Mouse (Mus musculus) NIH3T3 (cell line): ENCODE results near the gene Mmp2.
A peak's percentile ranks its signal among the peaks of the same experiment; 100 is the strongest.

Experiments used
- DNase-seq: peaks from one replicate; pipeline ENCODE4 v3.0.0-alpha.2; 2012; ENCODE audit warnings: low read depth

Gene Mmp2

DNA sequence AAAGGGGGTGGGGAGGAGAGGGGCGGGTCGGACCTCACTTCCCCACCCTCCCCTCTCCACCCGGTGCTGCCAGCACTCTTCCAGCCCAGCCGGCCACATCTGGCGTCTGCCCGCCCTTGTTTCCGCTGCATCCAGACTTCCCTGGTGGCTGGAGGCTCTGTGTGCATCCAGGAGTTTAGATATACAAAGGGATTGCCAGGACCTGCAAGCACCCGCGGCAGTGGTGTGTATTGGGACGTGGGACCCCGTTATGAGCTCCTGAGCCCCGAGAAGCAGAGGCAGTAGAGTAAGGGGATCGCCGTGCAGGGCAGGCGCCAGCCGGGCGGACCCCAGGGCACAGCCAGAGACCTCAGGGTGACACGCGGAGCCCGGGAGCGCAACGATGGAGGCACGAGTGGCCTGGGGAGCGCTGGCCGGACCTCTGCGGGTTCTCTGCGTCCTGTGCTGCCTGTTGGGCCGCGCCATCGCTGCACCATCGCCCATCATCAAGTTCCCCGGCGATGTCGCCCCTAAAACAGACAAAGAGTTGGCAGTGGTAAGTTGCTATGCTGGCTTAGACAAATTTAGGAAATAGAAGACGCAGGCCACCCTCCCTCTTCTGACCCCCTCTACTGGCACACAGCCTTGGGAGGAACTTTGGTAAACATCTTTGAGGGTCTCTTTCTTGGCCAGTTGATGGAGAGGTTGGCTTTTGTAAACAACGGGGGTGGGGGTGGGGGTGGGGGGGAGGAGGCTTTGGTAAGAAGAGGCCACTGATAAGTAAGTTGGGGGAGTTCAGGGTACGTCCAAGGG is at the start of gene Mmp2:
Gene Mmp2, plus strand, starts transcription at position 49 of the 792 bp plus-strand sequence.
- DNase-seq, result peak; percentile 90

GRCm38 (mm10) chr8:92780976-92781375 is 46.1 kb upstream of the Mmp2 start:
- DNase-seq, result no peak

GRCm38 (mm10) chr8:92783906-92784610 is 43.0 kb upstream of the Mmp2 start:
- DNase-seq, result peak; percentile 52

DNA sequence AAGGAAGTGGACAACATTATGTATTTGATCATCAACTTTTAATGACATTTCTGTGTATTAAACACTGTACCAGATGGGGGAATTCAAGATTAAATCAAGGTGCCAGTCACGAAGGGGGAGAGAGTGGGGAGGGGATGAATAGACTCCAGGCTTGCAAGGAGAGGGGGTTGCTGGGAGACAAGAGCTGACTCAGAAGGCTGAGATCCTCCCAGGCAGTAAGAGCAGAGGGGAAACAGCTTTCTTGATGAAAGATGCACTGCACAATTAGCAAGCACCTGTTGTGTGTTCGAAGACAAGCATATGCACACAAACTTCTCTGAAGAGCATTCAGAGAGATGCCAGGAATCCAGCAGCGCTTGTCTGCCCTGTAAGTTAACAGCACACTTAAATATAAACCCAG is 36.3 kb upstream of the Mmp2 start:
- DNase-seq, result no peak

- DNase-seq, result peak; percentile 24
These were observed 35.1 kb upstream of the Mmp2 start for GRCm38 (mm10) chr8:92791999-92792398.

DNA sequence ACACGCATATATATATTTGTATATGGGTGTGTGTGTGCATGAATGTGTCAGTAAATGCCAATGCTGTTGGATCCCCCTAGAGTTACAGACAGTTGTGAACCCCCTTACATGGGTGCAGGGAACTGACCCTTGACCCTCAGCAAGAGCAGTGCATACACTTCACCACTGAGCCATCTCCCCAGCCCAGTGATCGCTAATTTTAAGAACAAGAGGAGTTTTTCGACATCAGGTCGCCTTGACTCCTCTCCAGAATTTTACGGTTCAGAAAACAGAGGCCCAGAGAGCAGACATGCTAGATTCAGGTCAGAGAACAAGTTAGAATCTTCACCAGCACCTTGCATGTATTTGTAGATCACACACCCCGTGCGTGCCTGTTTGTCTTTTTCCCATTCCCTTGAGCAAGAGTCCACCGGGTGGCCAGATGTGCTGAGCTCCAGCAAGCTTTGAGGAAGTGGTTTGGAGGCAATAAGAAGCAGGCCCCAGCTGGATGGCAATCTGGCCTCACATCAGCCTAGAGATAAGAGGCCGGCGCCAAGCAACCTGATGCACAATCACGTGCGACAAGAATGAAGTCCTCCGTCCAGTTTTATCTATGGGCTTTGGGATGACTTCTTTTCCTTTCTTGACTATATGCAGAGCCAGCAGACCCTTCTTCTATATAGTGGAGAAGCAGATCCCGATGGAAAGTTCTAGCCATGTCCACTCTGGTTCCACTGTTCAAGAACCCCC is 33.1 kb upstream of the Mmp2 start:
- no peak for DNase-seq

- peak; percentile 52 for DNase-seq
These were observed 29.6 kb upstream of the Mmp2 start for GRCm38 (mm10) chr8:92797527-92797931.

GRCm38 (mm10) chr8:92799406-92799805 is 27.7 kb upstream of the Mmp2 start:
- DNase-seq, result no peak

DNA sequence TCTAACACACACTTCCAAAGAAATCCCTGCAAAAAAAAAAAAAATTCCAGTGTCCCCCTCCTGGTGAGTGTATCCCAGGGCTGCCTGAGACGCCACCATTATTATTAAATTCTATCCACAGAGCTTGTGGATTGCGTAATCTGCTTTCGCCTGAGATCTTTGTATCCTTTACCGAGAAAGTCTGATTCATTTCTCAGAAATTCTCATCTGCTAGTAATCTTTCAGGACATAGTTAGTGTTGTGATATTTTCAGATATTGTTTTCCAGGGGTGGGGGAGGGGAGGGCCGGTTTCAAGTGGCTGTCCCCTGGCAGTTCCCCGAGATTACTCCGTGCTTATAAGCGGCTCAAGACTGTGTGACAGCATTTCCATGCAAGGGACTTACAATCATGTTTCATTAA is 25.9 kb upstream of the Mmp2 start:
- DNase-seq, result peak; percentile 91

DNA sequence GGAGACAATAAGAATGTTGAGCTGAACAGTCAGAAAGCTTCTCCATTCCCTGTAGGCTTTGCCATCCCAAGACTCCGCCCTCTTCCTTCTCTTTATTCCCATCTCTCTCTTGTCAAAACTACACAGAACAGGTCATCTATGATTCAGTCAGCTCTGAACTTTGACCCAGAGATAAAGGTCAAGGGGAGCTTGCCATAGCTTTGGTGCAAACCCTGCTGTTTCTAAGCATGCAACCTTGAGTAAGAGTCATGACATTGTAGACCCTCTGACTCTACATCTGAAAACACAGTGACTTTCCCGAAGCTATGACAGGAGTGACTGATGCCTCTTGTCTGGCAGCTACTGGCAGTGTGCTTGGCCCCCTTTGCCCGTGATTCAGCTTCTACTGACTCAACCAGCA is 24.5 kb upstream of the Mmp2 start:
- peak; percentile 61 for DNase-seq

- peak; percentile 37 for DNase-seq
These were observed 14.3 kb upstream of the Mmp2 start for GRCm38 (mm10) chr8:92812773-92813172.

DNA sequence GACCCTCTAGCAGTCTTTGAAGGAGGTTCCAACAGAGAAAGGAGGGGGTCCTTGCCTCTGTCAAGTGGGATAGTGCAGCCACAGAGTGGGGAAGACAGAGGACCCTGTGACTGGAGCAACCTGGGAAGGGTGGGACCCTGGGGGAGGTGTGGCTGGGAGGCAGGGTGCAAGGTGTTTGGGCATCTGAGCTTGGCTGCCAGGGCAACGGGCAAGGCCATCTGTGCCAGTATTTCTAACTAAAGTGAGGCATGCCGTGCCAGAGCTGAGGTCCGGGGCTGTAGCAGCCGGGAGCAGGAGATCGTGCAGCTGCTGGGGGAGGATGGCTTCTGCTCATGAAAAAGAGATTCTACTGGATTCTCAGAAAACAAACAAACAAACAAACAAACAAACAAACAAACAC is 11.4 kb upstream of the Mmp2 start:
- DNase-seq, result no peak

GRCm38 (mm10) chr8:92817928-92818818 is 8.9 kb upstream of the Mmp2 start:
- peak; percentile 98 for DNase-seq

DNA sequence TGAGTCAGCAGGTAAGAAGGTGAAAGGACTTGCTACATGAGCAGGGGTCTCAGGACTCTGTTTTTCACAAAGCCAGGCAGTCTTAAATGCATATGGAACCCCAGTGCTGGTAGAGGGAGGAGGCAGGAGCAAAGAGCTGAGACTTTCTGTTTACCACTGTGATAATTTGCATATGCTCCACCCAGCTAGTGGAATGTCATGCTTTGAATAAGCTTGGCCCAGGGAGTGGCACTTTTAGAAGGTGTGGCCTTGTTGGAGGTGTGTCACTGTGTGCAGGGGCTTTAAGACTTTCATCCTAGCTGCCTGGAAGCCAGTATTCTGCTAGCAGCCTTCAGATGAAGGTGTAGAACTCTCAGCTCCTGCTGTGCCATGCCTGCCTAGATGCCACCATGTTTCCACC is 5.9 kb upstream of the Mmp2 start:
- DNase-seq, result no peak

GRCm38 (mm10) chr8:92822386-92822785 is 4.7 kb upstream of the Mmp2 start:
- DNase-seq, result no peak

GRCm38 (mm10) chr8:92825991-92826390 is 1.1 kb upstream of the Mmp2 start:
- DNase-seq, result peak; percentile 88

GRCm38 (mm10) chr8:92828251-92828743 is 1.2 kb downstream of the Mmp2 start:
- DNase-seq, result peak; percentile 94

DNA sequence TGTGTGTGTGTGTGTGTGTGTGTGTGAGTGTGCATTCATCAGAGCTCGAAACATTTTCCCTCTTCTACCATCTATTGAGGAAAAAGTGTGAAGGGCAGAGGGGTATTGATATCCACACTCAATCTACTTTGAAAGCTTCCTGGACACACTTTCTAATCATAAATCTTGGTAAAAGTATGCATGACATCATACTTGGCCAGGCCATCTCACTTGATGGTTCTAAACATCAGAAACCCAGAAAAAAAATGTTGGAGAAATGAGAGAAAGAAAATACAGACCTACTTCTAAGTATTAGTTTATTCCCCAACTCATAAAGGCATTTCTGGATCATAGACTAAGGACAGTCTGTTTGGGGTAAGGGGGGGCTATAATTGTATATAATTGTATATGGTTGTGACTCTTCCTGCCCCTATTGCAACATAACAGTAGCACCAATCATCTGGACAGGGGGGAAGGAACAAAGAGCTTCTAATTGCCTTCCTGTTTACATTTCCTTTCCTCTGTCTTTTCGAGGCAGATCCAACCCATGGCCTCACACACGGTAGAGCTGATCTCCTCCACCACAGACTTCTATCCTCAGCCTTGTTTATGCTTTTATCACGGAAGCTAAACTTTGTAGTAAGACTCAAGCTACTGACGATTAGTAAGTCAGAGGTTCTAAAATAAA is 7.1 kb downstream of the Mmp2 start:
- peak; percentile 65 for DNase-seq

DNA sequence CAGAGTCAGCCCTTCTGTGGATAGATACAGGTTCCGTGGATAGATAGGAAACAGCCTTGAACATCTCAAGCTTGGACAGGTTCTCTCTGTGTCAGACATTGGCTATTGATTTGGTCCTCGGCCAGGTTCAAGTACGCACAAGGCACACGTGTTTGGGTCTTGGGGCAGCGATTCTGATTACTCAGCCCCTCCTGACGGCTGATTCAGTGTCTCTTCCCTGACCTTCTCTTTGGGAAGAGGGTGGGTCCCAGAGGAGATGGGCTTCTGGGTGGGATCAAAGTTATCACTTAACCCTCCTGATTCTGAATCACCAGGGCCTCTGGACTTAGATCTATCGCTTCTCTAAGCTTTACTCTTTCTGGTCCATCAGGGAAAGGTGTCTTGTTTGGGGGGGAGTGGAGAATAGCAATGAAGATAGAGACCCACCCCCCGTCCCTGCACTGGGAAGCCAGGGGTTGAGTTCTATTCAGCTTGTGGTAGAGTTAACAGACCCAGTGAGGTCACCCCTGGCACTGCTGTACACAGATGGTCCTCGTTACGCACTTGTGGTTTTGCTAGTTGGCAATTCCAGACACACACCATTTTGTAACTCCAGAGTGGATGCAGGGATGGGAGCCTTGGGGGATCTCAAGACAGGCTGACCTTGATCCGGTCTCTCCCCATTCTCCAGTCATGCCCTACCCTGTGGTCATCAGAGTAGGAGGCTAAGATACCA is 7.9 kb downstream of the Mmp2 start:
- peak; percentile 94 for DNase-seq

GRCm38 (mm10) chr8:92835901-92836300 is 8.8 kb downstream of the Mmp2 start:
- DNase-seq, result no peak
